Mouse (Mus musculus): ENCODE measurements around the gene Ttc17.

- TF ChIP-seq CTCF (IDR thresholded peaks at IDR 0.05; ENCODE audit: low read depth, low read length): no peak
- TF ChIP-seq POLR2A (IDR thresholded peaks at IDR 0.05; ENCODE audit: insufficient read depth, low read length): no peak
Measured at GRCm38 (mm10) chr2:94327836-94328235, 78.7 kb downstream of the Ttc17 start.
